Mouse (Mus musculus) limb, embryonic 11.5 days (tissue): ENCODE results near the gene Ndufa3. TPM values are rescaled to one million over a fixed set of nuclear protein-coding genes. Genes with fewer than 3 reads are reported as not detected.
"Not testable (repeated sequence)": the region's sequence is repeated elsewhere in the genome, so short reads cannot be mapped to it uniquely, and the experiment has no call there.

Experiments used
- ATAC-seq: fragments of 200-750 bp; cut with Nextera tagmentation; 2 replicates; pipeline ENCODE4 v1.8.0; 2017; ENCODE audit warnings: low read depth; ENCODE audit not compliant: insufficient number of reproducible peaks, low FRiP score, low TSS enrichment
- DNase-seq: peaks from one replicate; pipeline ENCODE4 v3.0.0-alpha.2; 2015; ENCODE audit warnings: low spot score
- H3K27ac ChIP-seq: fragments of 300-500 bp; sonication (generic); replicated peaks from 2 replicates; pipeline ENCODE4 v1.5.1; 2014; ENCODE audit warnings: low read depth, mild to moderate bottlenecking, low read length
- H3K27me3 ChIP-seq: fragments of 300-500 bp; sonication (generic); 2 replicates; pipeline ENCODE4 v1.6.1; 2014; ENCODE audit warnings: mild to moderate bottlenecking, low read length, mixed read lengths; ENCODE audit not compliant: control insufficient read depth, insufficient read depth
- H3K36me3 ChIP-seq: fragments of 300-500 bp; sonication (generic); 2 replicates; pipeline ENCODE4 v1.6.1; 2014; ENCODE audit warnings: mild to moderate bottlenecking, low read length, moderate library complexity, mixed read lengths; ENCODE audit not compliant: control insufficient read depth, insufficient read depth
- H3K4me1 ChIP-seq: fragments of 300-500 bp; sonication (generic); 2 replicates; pipeline ENCODE4 v1.6.1; 2014; ENCODE audit warnings: low read length, mixed read lengths; ENCODE audit not compliant: control insufficient read depth, insufficient read depth
- H3K4me2 ChIP-seq: fragments of 300-500 bp; sonication (generic); 2 replicates; pipeline ENCODE4 v1.6.1; 2014; ENCODE audit warnings: low read depth, mild to moderate bottlenecking, moderate library complexity; ENCODE audit not compliant: severe bottlenecking
- H3K4me3 ChIP-seq: fragments of 300-500 bp; sonication (generic); 2 replicates; pipeline ENCODE4 v1.5.1; 2014; ENCODE audit warnings: low read depth, low read length
- H3K9ac ChIP-seq: fragments of 300-500 bp; sonication (generic); 2 replicates; pipeline ENCODE4 v1.6.1; 2014; ENCODE audit warnings: mild to moderate bottlenecking, low read length
- H3K9me3 ChIP-seq: fragments of 300-500 bp; sonication (generic); 2 replicates; pipeline ENCODE4 v1.6.1; 2016; ENCODE audit warnings: low read length; ENCODE audit not compliant: control insufficient read depth
- WGBS: fragments of 180-500 bp; shearing (Covaris S2); extraction: QIAGEN DNeasy Blood & Tissue Kit; methylation state at CpG from one replicate; pipeline ENCODE4 v1.1.7; 2014; 5-methylcytosine and 5-hydroxymethylcytosine counted together
- polyA plus RNA-seq: library from polyadenylated mRNA; unstranded; fragments of >200 nt; fragmentation: Nextera tagmentation; extraction: Ambion mirVana; gene quantifications from 2 replicates; pipeline ENCODE4 v1.2.1, GENCODE M21; 2014

Ndufa3 gene
- 400 and 407 TPM in 2 replicates for polyA plus RNA-seq

- DNase-seq: peak; percentile 86
- H3K9me3 ChIP-seq: no peaks in the 10 kb centered on the region
- ATAC-seq: peak; percentile 93
- WGBS: 2% methylated on average over 32 of the region's 32 CpGs
- H3K27ac ChIP-seq: no peak within 1 kb of the TSS
- H3K36me3 ChIP-seq: peaks cover 5% of the 10 kb centered on the region
- H3K27me3 ChIP-seq: no peaks in the 10 kb centered on the region
- no peaks in the 10 kb centered on the region for H3K4me1 ChIP-seq
- H3K4me2 ChIP-seq: peak within 1 kb of the TSS; percentile 64
- peak within 1 kb of the TSS; percentile 72 for H3K9ac ChIP-seq
- peak within 1 kb of the TSS; percentile 76 for H3K4me3 ChIP-seq
Measured at GRCm38 (mm10) chr7:3617242-3617995, at the start of gene Ndufa3. Ndufa3 (plus strand) TSS chr7:3617373.

- no peaks in the 10 kb centered on the region for H3K27me3 ChIP-seq
- H3K27ac ChIP-seq: no peak overlapping the region
- H3K36me3 ChIP-seq: no peaks in the 10 kb centered on the region
- H3K4me2 ChIP-seq: no peak overlapping the region
- DNase-seq: no peak
- H3K9me3 ChIP-seq: no peaks in the 10 kb centered on the region
- no peak for ATAC-seq
- no peak overlapping the region for H3K9ac ChIP-seq
- 73% methylated on average over 6 of the region's 6 CpGs for WGBS
- H3K4me1 ChIP-seq: no peaks in the 10 kb centered on the region
- H3K4me3 ChIP-seq: no peak overlapping the region
Measured at GRCm38 (mm10) chr7:3569725-3570124, 47.4 kb upstream of the Ndufa3 start.

GRCm38 (mm10) chr7:3570580-3570979, 46.6 kb upstream of the Ndufa3 start:
- not testable (repeated sequence) for ATAC-seq, H3K4me2 ChIP-seq, H3K4me1 ChIP-seq, H3K27ac ChIP-seq, H3K9ac ChIP-seq, H3K4me3 ChIP-seq, H3K9me3 ChIP-seq, H3K36me3 ChIP-seq, H3K27me3 ChIP-seq, DNase-seq
- WGBS: 86% methylated on average over 3 of the region's 3 CpGs

GRCm38 (mm10) chr7:3571847-3572246, 45.3 kb upstream of the Ndufa3 start:
- Histone ChIP-seq H3K27ac (no peak overlapping the region), H3K4me3 (no peak overlapping the region), H3K36me3 (no peaks in the 10 kb centered on the region), H3K9ac (no peak overlapping the region), H3K4me2 (no peak overlapping the region), H3K27me3 (no peaks in the 10 kb centered on the region), H3K4me1 (no peaks in the 10 kb centered on the region), H3K9me3 (no peaks in the 10 kb centered on the region)
- 76% methylated on average over 1 of the region's 1 CpGs for WGBS
- DNase-seq (no peak), ATAC-seq (no peak)

- Histone ChIP-seq H3K9me3 (no peaks in the 10 kb centered on the region), H3K4me2 (no peak overlapping the region), H3K27ac (no peak overlapping the region), H3K9ac (no peak overlapping the region), H3K27me3 (no peaks in the 10 kb centered on the region), H3K4me3 (no peak overlapping the region), H3K36me3 (no peaks in the 10 kb centered on the region), H3K4me1 (no peaks in the 10 kb centered on the region)
- 64% methylated on average over 5 of the region's 5 CpGs for WGBS
- DNase-seq (no peak), ATAC-seq (no peak)
Measured at GRCm38 (mm10) chr7:3574216-3574615, 43.0 kb upstream of the Ndufa3 start.

- no peak overlapping the region for H3K4me2 ChIP-seq
- 78% methylated on average over 5 of the region's 5 CpGs for WGBS
- H3K9ac ChIP-seq: no peak overlapping the region
- no peaks in the 10 kb centered on the region for H3K4me1 ChIP-seq
- no peaks in the 10 kb centered on the region for H3K9me3 ChIP-seq
- H3K4me3 ChIP-seq: no peak overlapping the region
- H3K27ac ChIP-seq: no peak overlapping the region
- H3K27me3 ChIP-seq: no peaks in the 10 kb centered on the region
- ATAC-seq (no peak), DNase-seq (no peak)
- no peaks in the 10 kb centered on the region for H3K36me3 ChIP-seq
Measured at GRCm38 (mm10) chr7:3576354-3577124, 40.6 kb upstream of the Ndufa3 start.

- Histone ChIP-seq H3K4me3 (no peak overlapping the region), H3K4me1 (no peaks in the 10 kb centered on the region), H3K27ac (no peak overlapping the region), H3K4me2 (no peak overlapping the region), H3K9me3 (no peaks in the 10 kb centered on the region), H3K36me3 (no peaks in the 10 kb centered on the region), H3K9ac (no peak overlapping the region), H3K27me3 (no peaks in the 10 kb centered on the region)
- DNase-seq: no peak
- no peak for ATAC-seq
- 87% methylated on average over 2 of the region's 2 CpGs for WGBS
Measured at GRCm38 (mm10) chr7:3578196-3578595, 39.0 kb upstream of the Ndufa3 start.

GRCm38 (mm10) chr7:3578952-3579546, 38.1 kb upstream of the Ndufa3 start:
- DNase-seq (no peak), ATAC-seq (no peak)
- no peak overlapping the region for H3K27ac ChIP-seq
- no peaks in the 10 kb centered on the region for H3K27me3 ChIP-seq
- no peak overlapping the region for H3K4me3 ChIP-seq
- H3K4me1 ChIP-seq: no peaks in the 10 kb centered on the region
- H3K9ac ChIP-seq: no peak overlapping the region
- H3K36me3 ChIP-seq: no peaks in the 10 kb centered on the region
- no peaks in the 10 kb centered on the region for H3K9me3 ChIP-seq
- WGBS: 58% methylated on average over 6 of the region's 6 CpGs
- H3K4me2 ChIP-seq: no peak overlapping the region
